Comparison of ENCODE assay signal across 11 mouse cellular contexts in the genomic region with DNA sequence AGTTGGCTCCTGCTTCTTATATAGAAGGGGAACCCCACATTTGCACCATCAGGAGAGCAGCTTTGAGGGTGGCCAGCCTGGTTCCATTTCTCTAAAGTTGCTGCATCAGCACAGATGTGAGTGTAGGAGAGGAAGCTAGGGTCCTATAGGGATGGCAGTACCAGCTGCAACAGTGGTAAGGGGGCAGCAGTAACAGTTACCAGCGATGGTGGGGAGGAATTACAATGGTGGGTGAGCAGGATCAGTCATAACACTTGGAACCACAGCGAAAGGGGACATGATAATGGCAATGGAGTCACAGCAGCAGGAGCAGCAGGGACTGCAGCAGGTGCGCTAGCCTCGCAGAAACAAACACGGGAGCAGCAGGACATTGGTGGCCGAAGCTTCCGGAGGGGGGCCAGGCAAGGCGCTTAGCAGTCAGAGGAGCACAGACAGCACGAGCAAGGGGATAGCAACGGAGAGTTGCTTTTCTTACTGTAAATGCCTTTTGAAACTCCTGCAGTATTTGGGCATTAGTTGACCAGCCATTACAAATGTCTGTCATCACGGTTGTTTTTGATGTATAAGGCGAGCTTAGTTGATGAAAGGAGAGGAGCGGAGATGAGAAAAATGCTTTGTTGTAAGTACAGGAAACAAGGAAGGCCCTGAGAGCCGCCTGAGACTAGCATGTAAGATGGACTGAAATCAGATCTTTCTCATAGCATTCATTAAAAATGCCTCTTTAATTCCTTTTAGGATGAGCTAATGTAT. TPM values are rescaled to one million over a fixed set of nuclear protein-coding genes. Genes with fewer than 3 reads are reported as not detected.
DNase-seq lines count a peak whose midpoint lies in the region; ATAC-seq lines count a peak whose summit lies in the region.
"Had no signal": no experiment of that assay in that cellular context is flagged by ENCODE, and none has a peak within 500 bp of the region (broad histone marks: within the 10 kb centered on the region; RNA-seq: fewer than 3 reads in every experiment).

No protein-coding gene starts in this region.

- ATAC-seq in frontal cortex, adult (ENCODE audit: low TSS enrichment), result peak; percentile 8; the same call in 1 of the 2 replicates
- ATAC-seq in megakaryocyte, adult 5-6 weeks (ENCODE audit: poor library complexity, severe bottlenecking), result no peak
- ATAC-seq in hindbrain, embryonic 16.5 days, result peak; percentile 53; the same call in 1 of the 2 replicates
- no peak for ATAC-seq in stomach, embryonic 15.5 days (ENCODE audit: insufficient read depth, low FRiP score, low read depth)

- WGBS in hindbrain, embryonic 16.5 days, result 9% methylated on average over 14 of the region's 14 CpGs
- WGBS in stomach, embryonic 15.5 days, result 36% methylated on average over 14 of the region's 14 CpGs

- H3K4me2 ChIP-seq in hindbrain, embryonic 16.5 days (ENCODE audit: low read length), result peak overlapping the region; percentile 58
- 0 out of 2 replicates have a peak overlapping the region, but pooled peaks have one; percentile 8 for H3K4me2 ChIP-seq in stomach, embryonic 15.5 days
- H3K4me2 ChIP-seq: liver, embryonic 13.5 days had no signal

- H3K9me3 ChIP-seq in megakaryocyte, embryonic 14.5 days, result no peaks in the 10 kb centered on the region
- H3K9me3 ChIP-seq in hindbrain, embryonic 16.5 days (ENCODE audit: control insufficient read depth, low read length), result no peaks in the 10 kb centered on the region
- H3K9me3 ChIP-seq in stomach, embryonic 15.5 days, result no peaks in the 10 kb centered on the region
- H3K9me3 ChIP-seq: liver, embryonic 13.5 days had no signal

- H3K4me1 ChIP-seq in megakaryocyte, embryonic 14.5 days, result no peaks in the 10 kb centered on the region
- H3K4me1 ChIP-seq in hindbrain, embryonic 16.5 days (ENCODE audit: control insufficient read depth, insufficient read depth, low read depth, low read length), result peaks cover 17% of the 10 kb centered on the region
- peaks cover 8% of the 10 kb centered on the region; the same call in 1 of the 2 replicates for H3K4me1 ChIP-seq in stomach, embryonic 15.5 days
- H3K4me1 ChIP-seq: liver, embryonic 13.5 days had no signal

- H3K27me3 ChIP-seq in megakaryocyte, embryonic 14.5 days (replicated peaks), result no peaks in the 10 kb centered on the region
- H3K27me3 ChIP-seq in hindbrain, embryonic 16.5 days (replicated peaks; ENCODE audit: control insufficient read depth, insufficient read depth, low read length), result no peaks in the 10 kb centered on the region
- no peaks in the 10 kb centered on the region for H3K27me3 ChIP-seq in stomach, embryonic 15.5 days (replicated peaks)
- H3K27me3 ChIP-seq: liver, embryonic 13.5 days had no signal

- no peaks in the 10 kb centered on the region for H3K36me3 ChIP-seq in megakaryocyte, embryonic 14.5 days (replicated peaks; ENCODE audit: low read length)
- no peaks in the 10 kb centered on the region; the same call in 1 of the 2 replicates for H3K36me3 ChIP-seq in hindbrain, embryonic 16.5 days (ENCODE audit: control insufficient read depth, insufficient read depth, low read length)
- H3K36me3 ChIP-seq in stomach, embryonic 15.5 days, result no peaks in the 10 kb centered on the region
- H3K36me3 ChIP-seq: liver, embryonic 13.5 days had no signal

- peak overlapping the region; percentile 64 for H3K27ac ChIP-seq in hindbrain, embryonic 16.5 days (ENCODE audit: low read depth, low read length)
- no peak overlapping the region for H3K27ac ChIP-seq in stomach, embryonic 15.5 days
- H3K27ac ChIP-seq: liver, embryonic 13.5 days had no signal

- H3K4me3 ChIP-seq in megakaryocyte, embryonic 14.5 days (replicated peaks), result peak overlapping the region; percentile 14
- peak overlapping the region; percentile 24 for H3K4me3 ChIP-seq in hindbrain, embryonic 16.5 days (ENCODE audit: low read length)
- no peak overlapping the region for H3K4me3 ChIP-seq in stomach, embryonic 15.5 days (replicated peaks)
- H3K4me3 ChIP-seq: liver, embryonic 13.5 days had no signal

- peak overlapping the region; percentile 54 for H3K9ac ChIP-seq in hindbrain, embryonic 16.5 days (ENCODE audit: low read depth, low read length)
- no peak overlapping the region for H3K9ac ChIP-seq in stomach, embryonic 15.5 days
- H3K9ac ChIP-seq: liver, embryonic 13.5 days had no signal

- DNase-seq in frontal cortex, adult 2 months (ENCODE audit: extremely low spot score in 1 of 2, low spot score in 1 of 2), result no peak
- no peak for DNase-seq in thymus, adult 18-20 months
- no peak for DNase-seq in urinary bladder, postnatal 36 days (ENCODE audit: low spot score in 2 of 2)
- DNase-seq: cerebellum, postnatal 36 days; kidney, adult 18-20 months; liver, embryonic 13.5 days had no signal

RNA-seq across cellular contexts. Expression of gene Fat4, which starts 21.1 kb away (rescaled TPM):
- polyA plus RNA-seq in frontal cortex, adult 2 months (2012; rRNA removed), result 2.9 and 3.4 TPM in 2 replicates
- polyA plus RNA-seq in megakaryocyte, embryonic 14.5 days (2012; ENCODE audit: insufficient read depth, low replicate concordance), result 0.26 TPM in 1 of 2 replicates, not detected in the other
- total RNA-seq in megakaryocyte, adult 5-6 weeks (2015), result 0.11 TPM in 1 of 2 replicates, not detected in the other
- 0.04 and 0.08 TPM in 2 replicates for total RNA-seq in megakaryocyte, adult 5-6 weeks (2017)
- polyA plus RNA-seq in hindbrain, embryonic 16.5 days (2015; fragmentation: Nextera tagmentation; extraction: Ambion mirVana), result 6.8 and 7.2 TPM in 2 replicates
- polyA plus RNA-seq in stomach, embryonic 15.5 days (2015; fragmentation: Nextera tagmentation; extraction: Ambion mirVana), result 7.3 and 8.8 TPM in 2 replicates

Comparison
In these comparisons a context has a peak if more than half of its experiments do, and no peak if none do; other contexts are left out.
1. ATAC-seq: peak in frontal cortex, adult (single experiment) and hindbrain, embryonic 16.5 days (single experiment); none in megakaryocyte, adult 5-6 weeks (single experiment) and stomach, embryonic 15.5 days (single experiment).